Mouse (Mus musculus) ES-Bruce4 (cell line): ENCODE data around the gene Nfatc2ip. TPM values are rescaled to one million over a fixed set of nuclear protein-coding genes. Genes with fewer than 3 reads are reported as not detected.
A peak's percentile ranks its signal among the peaks of the same experiment; 100 is the strongest.

Source experiments
- H3K27ac ChIP-seq: 2 replicates; pipeline ENCODE4 v1.5.1; 2012; ENCODE audit warnings: low read length, inconsistent platforms; ENCODE audit not compliant: insufficient read depth
- H3K27me3 ChIP-seq: 2 replicates; pipeline ENCODE4 v1.6.1; 2012; ENCODE audit warnings: mild to moderate bottlenecking, low read length, inconsistent platforms; ENCODE audit not compliant: control insufficient read depth, poor library complexity, insufficient read depth, severe bottlenecking
- H3K36me3 ChIP-seq: 2 replicates; pipeline ENCODE4 v1.6.1; 2012; ENCODE audit warnings: inconsistent platforms, mild to moderate bottlenecking, low read length, moderate library complexity; ENCODE audit not compliant: control insufficient read depth, poor library complexity, insufficient read depth, severe bottlenecking
- H3K4me1 ChIP-seq: one replicate; pipeline ENCODE4 v1.8.1; 2011; ENCODE audit warnings: low read length; ENCODE audit not compliant: control insufficient read depth, insufficient read depth
- H3K4me3 ChIP-seq: 2 replicates; pipeline ENCODE4 v1.5.1; 2011; ENCODE audit warnings: low read depth, mild to moderate bottlenecking, low read length
- H3K9ac ChIP-seq: 2 replicates; pipeline ENCODE4 v1.6.1; 2012; ENCODE audit warnings: low read depth, mild to moderate bottlenecking, inconsistent platforms; ENCODE audit not compliant: poor library complexity, severe bottlenecking
- H3K9me3 ChIP-seq: replicated peaks from 2 replicates; pipeline ENCODE4 v1.6.1; 2012; ENCODE audit warnings: mild to moderate bottlenecking, low read length, inconsistent platforms; ENCODE audit not compliant: control insufficient read depth, poor library complexity, insufficient read depth, severe bottlenecking
- CTCF ChIP-seq: IDR thresholded peaks from one replicate; pipeline ENCODE4 v1.8.1; 2011; ENCODE audit warnings: low read depth, low read length
- EP300 ChIP-seq: IDR thresholded peaks from 2 replicates; pipeline ENCODE4 v1.6.1; 2011; ENCODE audit warnings: low read depth, low read length; ENCODE audit not compliant: insufficient read depth
- POLR2A ChIP-seq: IDR thresholded peaks from one replicate; pipeline ENCODE4 v1.8.1; 2011; ENCODE audit warnings: low read length; ENCODE audit not compliant: insufficient read depth
- polyA plus RNA-seq: library from polyadenylated mRNA; stranded (reverse); fragments of >200 nt; gene quantifications from 2 replicates; pipeline ENCODE4 v1.2.4, GENCODE M21; 2011; ENCODE audit warnings: low read depth; ENCODE audit not compliant: missing spikeins, insufficient read depth, insufficient read length

Gene Nfatc2ip
- 76.8 and 78.6 TPM in 2 replicates for polyA plus RNA-seq

GRCm38 (mm10) chr7:126396298-126397119, at the start of gene Nfatc2ip:
Nfatc2ip (minus strand) TSS chr7:126396737.
- Histone ChIP-seq H3K9ac (peak within 1 kb of the TSS; percentile 96), H3K36me3 (peaks cover 8% of the 10 kb centered on the region), H3K9me3 (no peaks in the 10 kb centered on the region), H3K4me1 (peaks cover 3% of the 10 kb centered on the region), H3K4me3 (peak within 1 kb of the TSS; percentile 90), H3K27ac (0 out of 2 replicates have a peak within 1 kb of the TSS, but pooled peaks have one; percentile 18), H3K27me3 (no peaks in the 10 kb centered on the region)
- TF ChIP-seq EP300 (0 out of 2 replicates have a peak, but pooled peaks have one; percentile 9), POLR2A (peak; percentile 77), CTCF (no peak)

DNA sequence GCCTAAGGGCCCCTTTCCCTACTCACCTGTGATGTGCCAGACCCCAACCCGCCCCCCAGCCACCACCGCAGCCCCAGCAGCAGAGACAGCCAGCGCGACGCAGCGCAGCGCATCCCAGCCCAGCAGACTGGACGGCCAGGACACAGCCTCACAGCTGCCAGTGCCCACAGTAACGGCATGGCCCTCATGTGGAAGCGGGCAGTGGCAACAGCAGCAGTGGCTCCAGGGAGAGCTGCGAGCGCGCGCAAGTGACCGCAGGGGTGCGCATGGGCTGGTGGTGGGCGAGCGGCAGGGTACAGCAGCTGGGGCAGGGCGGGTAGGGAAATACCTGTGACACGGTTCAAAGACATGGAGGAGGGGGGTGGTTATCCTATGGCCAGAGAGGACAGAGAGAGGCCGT, 49.7 kb upstream of the Nfatc2ip start:
- TF ChIP-seq EP300, result no peak
- TF ChIP-seq POLR2A, result no peak
- no peak for TF ChIP-seq CTCF
- no peak overlapping the region for H3K27ac ChIP-seq
- H3K36me3 ChIP-seq, result no peaks in the 10 kb centered on the region
- peak overlapping the region; percentile 31 for H3K4me3 ChIP-seq
- no peaks in the 10 kb centered on the region for H3K4me1 ChIP-seq
- no peak overlapping the region for H3K9ac ChIP-seq
- H3K27me3 ChIP-seq, result no peaks in the 10 kb centered on the region
- no peaks in the 10 kb centered on the region for H3K9me3 ChIP-seq

DNA sequence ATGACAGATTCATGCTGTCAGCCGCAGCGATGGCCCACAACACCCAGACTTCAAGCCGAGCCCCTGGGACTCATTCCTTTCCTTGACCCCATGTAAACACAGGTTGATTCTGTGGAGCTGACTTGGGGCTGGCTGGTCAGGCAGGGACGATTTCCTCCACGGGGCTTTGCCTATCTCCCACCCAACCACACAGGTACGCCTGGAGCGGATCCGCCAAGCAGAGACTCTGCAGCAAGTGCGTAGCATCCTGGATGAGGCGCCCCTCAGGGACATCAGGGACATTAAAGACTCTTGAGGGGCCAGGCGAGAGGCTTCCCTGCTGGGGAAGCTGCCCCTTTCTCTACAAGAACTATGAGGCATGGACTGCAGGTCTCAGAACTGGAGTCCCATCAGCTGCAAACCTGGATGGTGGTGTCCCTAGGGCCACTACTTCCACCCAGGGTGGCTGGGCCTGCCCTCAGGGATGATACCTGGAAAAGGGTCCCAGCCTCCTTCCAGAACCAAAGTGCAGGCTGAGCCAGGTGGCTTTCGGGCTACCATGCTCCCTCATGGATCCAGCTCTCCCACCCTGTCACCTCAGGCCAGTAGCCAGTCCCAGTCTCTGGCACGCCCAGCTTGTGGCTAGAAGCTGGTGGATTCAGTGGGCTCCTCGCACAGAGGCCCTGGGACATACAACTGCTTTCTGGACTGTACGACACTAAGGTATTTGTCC, 48.7 kb upstream of the Nfatc2ip start:
- no peaks in the 10 kb centered on the region for H3K4me1 ChIP-seq
- TF ChIP-seq POLR2A (no peak), CTCF (no peak), EP300 (no peak)
- no peak overlapping the region for H3K4me3 ChIP-seq
- H3K36me3 ChIP-seq, result no peaks in the 10 kb centered on the region
- H3K9me3 ChIP-seq, result no peaks in the 10 kb centered on the region
- H3K27me3 ChIP-seq, result no peaks in the 10 kb centered on the region
- no peak overlapping the region for H3K9ac ChIP-seq
- H3K27ac ChIP-seq, result no peak overlapping the region

DNA sequence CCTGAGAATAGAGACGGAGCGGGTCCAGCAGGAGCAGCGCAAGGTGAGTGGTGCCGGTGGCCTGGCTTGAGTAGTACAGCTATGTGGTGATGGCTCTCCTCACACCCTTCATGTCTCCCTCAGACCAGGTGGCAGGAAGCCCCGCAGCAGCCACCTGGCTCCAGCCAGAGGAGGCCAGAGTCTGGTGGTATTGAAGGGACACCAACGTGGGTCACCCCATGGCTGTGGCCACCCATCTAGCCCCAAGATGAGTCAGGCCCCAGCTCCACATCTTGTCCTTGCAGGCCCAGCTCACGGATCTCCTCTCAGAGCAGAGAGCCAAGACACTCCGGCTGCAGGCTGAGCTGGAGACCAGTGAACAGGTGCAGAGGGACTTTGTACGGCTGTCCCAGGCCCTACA, 48.0 kb upstream of the Nfatc2ip start:
- Histone ChIP-seq H3K27me3 (no peaks in the 10 kb centered on the region), H3K27ac (no peak overlapping the region), H3K9me3 (no peaks in the 10 kb centered on the region), H3K36me3 (no peaks in the 10 kb centered on the region), H3K4me1 (no peaks in the 10 kb centered on the region), H3K9ac (no peak overlapping the region), H3K4me3 (no peak overlapping the region)
- TF ChIP-seq EP300 (no peak), CTCF (no peak), POLR2A (no peak)

DNA sequence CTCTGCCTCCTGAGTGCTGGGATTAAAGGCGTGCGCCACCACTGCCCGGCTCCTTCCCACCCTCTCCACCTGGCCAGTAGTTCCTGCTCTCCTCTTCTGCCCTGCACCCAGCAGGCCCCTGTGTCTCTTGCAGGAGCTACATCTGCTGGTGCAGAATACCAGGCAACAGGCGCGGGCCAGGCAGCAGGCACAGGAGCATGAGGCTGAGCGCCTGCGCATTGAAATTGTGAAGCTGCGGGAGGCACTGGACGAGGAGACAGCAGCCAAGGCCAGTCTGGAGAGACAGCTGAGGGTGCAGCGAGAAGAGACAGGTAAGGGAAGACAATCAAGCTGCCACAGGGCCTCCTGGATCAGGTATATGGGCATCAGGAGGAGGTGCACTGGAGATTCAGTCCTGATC, 47.5 kb upstream of the Nfatc2ip start:
- H3K4me1 ChIP-seq, result no peaks in the 10 kb centered on the region
- no peak overlapping the region for H3K9ac ChIP-seq
- H3K4me3 ChIP-seq, result no peak overlapping the region
- TF ChIP-seq EP300, result no peak
- no peak for TF ChIP-seq CTCF
- no peak for TF ChIP-seq POLR2A
- H3K9me3 ChIP-seq, result no peaks in the 10 kb centered on the region
- H3K27ac ChIP-seq, result no peak overlapping the region
- no peaks in the 10 kb centered on the region for H3K27me3 ChIP-seq
- H3K36me3 ChIP-seq, result no peaks in the 10 kb centered on the region

DNA sequence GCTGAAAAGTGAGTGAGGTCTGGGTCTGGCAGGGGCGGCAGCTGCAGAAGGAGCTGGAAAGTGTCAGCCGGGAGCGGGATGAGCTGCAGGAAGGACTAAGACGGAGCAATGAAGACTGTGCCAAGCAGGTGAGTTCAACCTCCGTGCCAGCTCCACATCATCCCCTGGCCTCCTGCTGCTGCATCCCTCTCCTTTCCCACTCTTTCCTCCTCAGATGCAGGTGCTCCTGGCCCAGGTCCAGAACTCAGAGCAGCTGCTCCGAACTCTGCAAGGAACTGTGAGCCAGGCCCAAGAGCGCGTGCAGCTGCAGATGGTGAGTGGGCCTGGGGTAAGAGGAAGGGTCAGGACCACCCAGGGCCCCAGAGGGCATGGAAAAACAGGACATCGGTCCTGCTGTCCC, 43.6 kb upstream of the Nfatc2ip start:
- Histone ChIP-seq H3K27me3 (no peaks in the 10 kb centered on the region), H3K27ac (no peak overlapping the region), H3K4me3 (no peak overlapping the region), H3K36me3 (no peaks in the 10 kb centered on the region), H3K9ac (no peak overlapping the region), H3K9me3 (no peaks in the 10 kb centered on the region), H3K4me1 (no peaks in the 10 kb centered on the region)
- TF ChIP-seq CTCF, result no peak
- TF ChIP-seq POLR2A, result no peak
- no peak for TF ChIP-seq EP300
